Mouse (Mus musculus) C2C12 (cell line): ENCODE data around the gene Gm20683.

Source experiments
- CEBPB ChIP-seq: IDR thresholded peaks from one replicate; pipeline ENCODE4 v1.6.1; 2011; ENCODE audit warnings: low read depth, mild to moderate bottlenecking, control low read depth, moderate library complexity
- CTCF ChIP-seq: IDR thresholded peaks from one replicate; pipeline ENCODE4 v1.5.1; 2011; ENCODE audit not compliant: control insufficient read depth, insufficient read depth, insufficient read length
- FOSL1 ChIP-seq: IDR thresholded peaks from one replicate; pipeline ENCODE4 v1.8.0; 2011; ENCODE audit warnings: mild to moderate bottlenecking, low read length; ENCODE audit not compliant: poor library complexity, insufficient read depth, severe bottlenecking
- MAX ChIP-seq: IDR thresholded peaks from one replicate; pipeline ENCODE4 v1.6.1; 2011; ENCODE audit warnings: mild to moderate bottlenecking, control low read depth
- MYOD1 ChIP-seq: IDR thresholded peaks from one replicate; pipeline ENCODE4 v1.6.1; 2011; ENCODE audit warnings: low read depth; ENCODE audit not compliant: control insufficient read depth, insufficient read length
- MYOG ChIP-seq: IDR thresholded peaks from one replicate; pipeline ENCODE4 v1.6.1; 2011; ENCODE audit not compliant: control insufficient read depth, insufficient read length; ENCODE audit errors: extremely low read depth
- USF1 ChIP-seq: IDR thresholded peaks from one replicate; pipeline ENCODE4 v1.6.1; 2011; ENCODE audit warnings: low read depth, mild to moderate bottlenecking, control low read depth, moderate library complexity

DNA sequence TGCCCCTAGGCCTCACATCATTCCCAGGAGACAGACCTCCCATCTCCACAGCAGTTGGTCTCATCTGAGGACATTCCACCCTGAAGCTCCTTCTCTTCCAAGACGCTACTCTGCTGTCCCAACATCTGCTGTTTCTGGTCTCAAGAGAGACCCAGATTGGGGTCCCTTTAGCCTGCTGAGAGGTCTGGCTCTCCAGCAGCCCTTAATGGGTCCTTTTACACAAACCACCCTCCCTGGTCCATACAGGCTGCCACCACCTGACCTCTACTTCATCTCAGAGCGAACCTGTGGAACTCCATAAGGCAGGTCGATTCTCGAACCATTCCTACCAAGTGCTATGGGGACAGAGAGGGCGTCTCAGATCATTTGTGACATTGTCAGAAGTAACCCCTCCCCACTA, 33.5 kb downstream of the Gm20683 start:
- TF ChIP-seq CTCF (no peak), USF1 (no peak), FOSL1 (no peak), MYOG (no peak), MYOD1 (no peak), MAX (no peak), CEBPB (no peak)
